Mouse (Mus musculus) heart, adult 18-20 months (tissue): ENCODE results near the gene Tmem129. TPM values are rescaled to one million over a fixed set of nuclear protein-coding genes. Genes with fewer than 3 reads are reported as not detected.
A peak's percentile ranks its signal among the peaks of the same experiment; 100 is the strongest.

Source experiments
- DNase-seq, 2 experiments: peaks; one replicate each; pipeline ENCODE4 v3.0.0; 2021 to 2022; ENCODE audit warnings: mixed read lengths in 1 of 2
- total RNA-seq, 2 experiments: library from RNA; stranded (reverse); gene quantifications; 2 replicates each; pipeline ENCODE4 v1.2.3; 2021

The Tmem129 gene
- total RNA-seq, 2 experiments from 2014 or later, result 19.5 to 19.6 TPM

- peak; percentile 49 to 65 for DNase-seq
These were observed 17.6 kb downstream of the Tmem129 start for GRCm38 (mm10) chr5:33640652-33641051.

GRCm38 (mm10) chr5:33638826-33639225 lies 19.4 kb downstream of the Tmem129 start:
- no peak for DNase-seq

GRCm38 (mm10) chr5:33637606-33638350 lies 20.4 kb downstream of the Tmem129 start:
- DNase-seq, result no peak

- no peak for DNase-seq
These were observed 22.9 kb downstream of the Tmem129 start for GRCm38 (mm10) chr5:33635361-33635760.

- DNase-seq, result peak; percentile 18 to 40
These were observed 25.7 kb downstream of the Tmem129 start for GRCm38 (mm10) chr5:33632526-33632925.

GRCm38 (mm10) chr5:33630615-33631014 lies 27.6 kb downstream of the Tmem129 start:
- DNase-seq, result peak; percentile 49 to 60

- peak in 1 of 2 experiments; percentile 72 for DNase-seq
These were observed 28.2 kb downstream of the Tmem129 start for GRCm38 (mm10) chr5:33630061-33630460.

GRCm38 (mm10) chr5:33629301-33629987 lies 28.8 kb downstream of the Tmem129 start, which contains the start of the genes Fam53a and Gm9903:
TSS of gene Fam53a (minus strand) at chr5:33629635.
TSS of gene Gm9903 (plus strand) at chr5:33629925.
- peak; percentile 100 for DNase-seq

- DNase-seq, result peak; percentile 50 to 77
These were observed 29.4 kb downstream of the Tmem129 start for GRCm38 (mm10) chr5:33628820-33629300.

GRCm38 (mm10) chr5:33627968-33628367 lies 30.2 kb downstream of the Tmem129 start:
- DNase-seq, result peak; percentile 41 to 46

GRCm38 (mm10) chr5:33623766-33624165 lies 34.5 kb downstream of the Tmem129 start:
- no peak for DNase-seq

GRCm38 (mm10) chr5:33622671-33623070 lies 35.5 kb downstream of the Tmem129 start:
- DNase-seq, result no peak

GRCm38 (mm10) chr5:33614391-33614790 lies 43.8 kb downstream of the Tmem129 start:
- no peak for DNase-seq

- DNase-seq, result no peak
These were observed 46.4 kb downstream of the Tmem129 start for GRCm38 (mm10) chr5:33611795-33612194.

- no peak for DNase-seq
These were observed 49.0 kb downstream of the Tmem129 start for GRCm38 (mm10) chr5:33609226-33609625.

- no peak for DNase-seq
These were observed 50.8 kb downstream of the Tmem129 start for GRCm38 (mm10) chr5:33607434-33607833.

GRCm38 (mm10) chr5:33606631-33607030 lies 51.6 kb downstream of the Tmem129 start:
- DNase-seq, result peak in 1 of 2 experiments; percentile 26

- no peak for DNase-seq
These were observed 52.9 kb downstream of the Tmem129 start for GRCm38 (mm10) chr5:33605314-33605713.

Other genes with a start within 250 kb of the Tmem129 start
- gene Nkx1-1, start 224.4 kb downstream of the Tmem129 start, total RNA-seq, result not detected
- 10 to 100 TPM; 21.6 to 28.7 TPM for gene Fam53a, start 28.8 kb downstream of the Tmem129 start, total RNA-seq
- gene Gm9903, start 28.5 kb downstream of the Tmem129 start, total RNA-seq, result 1 to 10 TPM in 1 of 2 experiments, under 1 TPM in 1; 0.87 to 1.2 TPM
- gene Slbp, start 5.8 kb downstream of the Tmem129 start, total RNA-seq, result 10 to 100 TPM; 13.5 to 14.7 TPM
- 1 to 10 TPM; 1.5 to 2.5 TPM for gene Tacc3, start 288 bp downstream of the Tmem129 start, total RNA-seq
- gene Fgfr3, start 63.3 kb upstream of the Tmem129 start, total RNA-seq, result 10 to 100 TPM; 10.3 to 11.9 TPM
- 100 to 1,000 TPM; 141 to 143 TPM for gene Letm1, start 124.4 kb upstream of the Tmem129 start, total RNA-seq
- 10 to 100 TPM; 22.2 to 22.8 TPM for gene Nsd2, start 162.3 kb upstream of the Tmem129 start, total RNA-seq